Mouse (Mus musculus): ENCODE results near the gene Col26a1.
A peak's percentile ranks its signal among the peaks of the same experiment; 100 is the strongest.

Gene Col26a1

DNA sequence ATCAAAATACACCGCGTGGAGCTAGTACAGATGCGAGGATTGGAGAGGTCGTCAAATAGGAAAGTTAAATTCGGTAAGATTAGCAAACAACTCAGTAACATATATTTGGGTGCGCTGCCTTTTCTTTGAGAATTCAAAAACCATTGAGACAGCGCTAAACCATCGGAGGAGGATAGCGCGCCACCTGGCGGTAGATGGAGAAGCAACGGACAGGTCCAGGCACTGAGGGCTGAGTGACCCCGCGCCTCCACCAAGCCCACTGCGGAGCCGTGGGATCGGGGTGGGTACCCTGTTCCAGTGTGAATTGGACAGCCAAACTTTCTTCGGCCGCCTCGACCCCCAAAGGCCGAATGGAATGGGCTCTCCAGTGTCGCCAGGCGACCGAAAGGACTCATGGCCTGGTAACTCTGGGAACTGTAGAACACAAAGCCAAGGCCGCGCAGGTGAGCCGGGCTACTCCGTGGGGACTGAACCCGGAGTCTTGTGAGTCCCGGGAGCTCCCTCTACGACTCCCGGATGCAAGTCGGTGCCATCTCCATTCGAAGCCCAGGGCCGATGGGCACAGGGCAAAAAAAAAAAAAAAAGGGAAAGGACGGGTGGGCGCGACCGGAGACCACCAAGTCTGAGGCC lies 1.5 kb downstream of the Col26a1 start:
- peak; percentile 89 to 91 for DNase-seq (ENCODE audit: low spot score in 2 of 2)

GRCm38 (mm10) chr5:136880101-136880500 lies 2.9 kb downstream of the Col26a1 start:
- DNase-seq (ENCODE audit: low spot score in 2 of 2), result no peak

- DNase-seq (ENCODE audit: low spot score in 2 of 2), result no peak
These were observed 8.7 kb downstream of the Col26a1 start for GRCm38 (mm10) chr5:136874271-136874670.

DNA sequence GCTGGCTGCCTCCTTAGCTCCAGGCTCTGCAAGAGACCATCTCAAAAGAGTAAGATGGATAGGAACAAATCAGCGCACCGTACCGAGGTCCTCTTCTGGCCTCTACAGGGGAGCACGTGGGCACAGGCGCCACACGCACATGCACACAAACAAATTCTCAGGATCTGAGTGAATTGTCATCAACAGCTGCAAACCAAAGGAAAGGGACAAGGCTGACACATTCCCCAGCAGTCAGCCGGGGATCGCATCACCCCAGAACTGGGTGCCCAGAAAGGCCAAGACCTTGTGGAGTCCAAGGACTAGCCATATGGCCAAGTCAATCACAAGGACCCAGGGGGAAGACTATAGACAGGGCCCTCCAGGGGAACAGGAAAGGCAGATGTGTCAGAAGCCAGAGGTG lies 10.6 kb downstream of the Col26a1 start:
- DNase-seq (ENCODE audit: low spot score in 2 of 2), result no peak

DNA sequence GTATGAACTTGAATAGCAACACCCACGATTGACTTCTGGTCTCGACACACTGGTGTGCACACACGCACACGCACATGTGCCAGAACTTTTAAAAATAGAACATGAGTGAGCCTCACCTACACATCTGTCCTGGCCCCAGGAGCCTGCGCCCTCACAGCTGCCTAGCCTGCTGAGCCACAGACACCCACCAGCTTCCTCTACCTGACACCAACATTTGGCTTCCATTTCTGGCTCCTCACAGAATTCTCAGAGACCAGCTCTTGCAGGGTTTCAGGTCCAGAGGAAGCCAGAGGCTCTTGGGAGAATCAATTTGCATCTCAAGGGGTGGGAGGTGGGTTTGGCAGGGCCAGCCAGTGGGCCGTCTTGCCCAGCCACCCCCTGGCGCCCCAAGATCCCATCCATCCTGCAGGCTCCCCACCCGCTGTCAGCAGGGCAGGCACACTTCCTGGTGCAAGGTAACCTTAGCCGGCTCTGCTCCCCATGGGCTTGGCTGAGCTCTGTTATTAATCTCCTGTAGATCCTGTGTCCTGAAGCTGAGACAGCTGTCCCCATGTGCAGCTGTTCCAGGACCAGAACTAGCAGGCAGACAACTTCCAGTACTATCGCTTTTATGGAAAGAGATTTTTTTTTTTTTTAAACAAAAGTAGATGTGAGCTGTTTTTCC lies 13.4 kb downstream of the Col26a1 start:
- no peak for DNase-seq (ENCODE audit: low spot score in 2 of 2)

- DNase-seq (ENCODE audit: low spot score in 2 of 2), result no peak
These were observed 15.3 kb downstream of the Col26a1 start for GRCm38 (mm10) chr5:136867706-136868105.

DNA sequence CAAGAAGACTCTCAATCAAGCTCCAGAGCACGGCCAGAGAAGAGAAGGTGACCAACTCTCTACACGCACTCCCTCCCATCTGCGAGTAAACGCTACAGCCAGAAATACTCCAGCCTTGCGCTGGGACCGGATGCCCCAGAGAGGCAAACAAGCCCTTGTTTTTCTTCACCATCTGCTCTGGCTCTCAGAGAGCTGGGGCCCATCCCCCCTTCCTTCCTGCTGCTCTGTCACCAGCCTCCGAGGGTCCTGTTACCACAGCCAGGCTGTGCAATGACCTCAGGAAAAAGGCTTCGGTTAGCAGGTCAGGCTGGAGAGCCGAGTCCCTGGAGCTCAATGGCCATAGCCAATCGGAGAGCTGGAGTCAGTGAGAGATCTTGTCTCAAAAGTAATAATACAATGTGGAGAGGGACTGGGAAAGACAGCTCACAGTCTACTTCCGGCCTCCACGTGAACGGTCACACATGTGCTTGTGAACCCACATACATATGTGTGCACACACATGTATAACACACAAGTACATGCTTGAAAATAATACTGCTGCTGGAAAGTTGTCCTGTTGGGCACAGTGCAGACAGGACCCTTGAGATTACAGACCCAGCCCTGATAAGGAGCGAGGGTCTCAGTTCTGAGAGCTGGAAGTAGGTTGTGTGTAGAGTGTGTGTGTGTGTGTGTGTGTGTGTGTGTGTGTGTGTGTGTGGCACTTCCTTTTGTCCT lies 18.9 kb downstream of the Col26a1 start:
- peak; percentile 19 to 21 for DNase-seq (ENCODE audit: low spot score in 2 of 2)

GRCm38 (mm10) chr5:136863276-136863675 lies 19.7 kb downstream of the Col26a1 start:
- no peak for DNase-seq (ENCODE audit: low spot score in 2 of 2)

GRCm38 (mm10) chr5:136862806-136863205 lies 20.2 kb downstream of the Col26a1 start:
- DNase-seq (ENCODE audit: low spot score in 2 of 2), result no peak

DNA sequence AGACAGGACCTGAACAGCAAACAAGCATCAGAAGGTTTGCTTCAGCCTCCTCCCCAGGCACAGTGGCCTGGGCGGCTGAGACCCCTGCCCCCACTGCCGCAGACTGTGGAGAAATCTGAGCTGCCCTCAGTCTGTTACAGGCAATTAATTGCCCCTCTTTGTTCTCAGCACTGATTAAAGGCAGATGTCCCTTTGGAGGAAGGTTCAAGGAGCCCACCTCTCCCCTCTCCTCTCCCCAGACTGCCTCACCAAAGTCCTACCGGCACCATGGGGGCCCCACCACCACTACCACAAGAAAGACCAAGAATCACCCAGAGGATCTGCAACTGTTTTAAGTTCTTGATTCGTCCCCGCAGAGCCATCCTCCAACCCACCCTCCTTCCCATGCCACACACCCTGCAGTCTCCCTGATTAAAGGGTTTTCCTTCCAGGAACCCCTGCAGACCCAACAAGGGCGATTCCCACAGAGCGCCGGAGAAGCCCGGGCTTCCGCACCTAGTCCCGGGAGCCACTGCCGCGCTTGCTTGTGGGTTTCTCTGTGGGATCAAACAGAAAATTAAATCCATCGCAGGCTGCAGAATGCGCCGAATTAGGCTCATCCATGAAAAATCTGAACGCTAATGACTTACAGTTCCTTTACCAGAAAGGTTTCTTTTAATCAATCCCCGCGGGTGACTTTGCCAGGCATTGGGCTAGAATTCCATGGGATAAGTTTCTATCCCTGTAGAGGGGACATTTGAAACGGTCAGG lies 21.6 kb downstream of the Col26a1 start:
- no peak for DNase-seq (ENCODE audit: low spot score in 2 of 2)

DNA sequence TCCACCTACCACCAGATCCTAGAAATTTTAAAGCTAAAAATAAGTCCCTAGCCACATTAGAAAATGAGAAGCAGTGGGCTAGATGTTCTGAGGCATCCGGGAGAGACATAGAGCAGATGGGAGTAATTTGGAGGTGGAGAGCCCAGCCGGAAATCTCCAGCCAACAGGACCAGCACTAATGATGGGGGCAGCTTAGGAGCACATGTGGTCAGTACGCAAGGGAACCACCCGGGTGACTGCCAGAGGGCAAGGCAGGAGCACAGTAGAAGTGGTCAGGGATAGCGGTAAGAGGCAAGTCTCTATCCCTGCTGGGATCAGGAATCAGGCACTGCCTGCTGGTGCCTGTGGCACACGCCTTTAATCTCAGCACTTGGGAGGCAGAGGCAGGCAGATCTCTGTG lies 32.3 kb downstream of the Col26a1 start:
- no peak for DNase-seq (ENCODE audit: low spot score in 2 of 2)

GRCm38 (mm10) chr5:136846385-136847264 lies 36.4 kb downstream of the Col26a1 start:
- no peak for DNase-seq (ENCODE audit: low spot score in 2 of 2)

- no peak for DNase-seq (ENCODE audit: low spot score in 2 of 2)
These were observed 39.1 kb downstream of the Col26a1 start for GRCm38 (mm10) chr5:136843930-136844329.

- DNase-seq (ENCODE audit: low spot score in 2 of 2), result peak; percentile 37 to 38
These were observed 43.0 kb downstream of the Col26a1 start for GRCm38 (mm10) chr5:136840036-136840435.

- no peak for DNase-seq (ENCODE audit: low spot score in 2 of 2)
These were observed 50.0 kb downstream of the Col26a1 start for GRCm38 (mm10) chr5:136833053-136833452.

DNA sequence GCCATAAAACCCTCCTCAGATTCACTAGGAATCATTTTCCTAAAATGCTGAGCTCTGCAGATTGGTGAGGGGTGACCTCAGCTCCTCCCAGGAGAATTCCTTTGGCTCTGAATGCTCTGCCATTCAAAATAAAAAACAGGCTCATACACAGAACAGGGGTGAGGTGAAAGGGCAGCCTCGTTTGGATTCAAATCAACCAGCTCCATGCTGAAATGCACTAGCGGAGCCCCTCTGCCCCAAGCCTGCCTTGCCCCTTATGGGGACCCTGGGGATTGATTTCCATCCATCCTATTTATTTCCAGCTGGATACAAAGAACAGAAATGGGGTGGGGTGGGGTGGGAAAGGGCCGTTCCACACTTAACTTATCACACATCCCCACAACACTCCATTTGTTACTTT lies 52.9 kb downstream of the Col26a1 start:
- DNase-seq (ENCODE audit: low spot score in 2 of 2), result no peak

- DNase-seq (ENCODE audit: low spot score in 2 of 2), result no peak
These were observed 61.0 kb downstream of the Col26a1 start for GRCm38 (mm10) chr5:136821971-136822370.

GRCm38 (mm10) chr5:136820911-136821310 lies 62.1 kb downstream of the Col26a1 start:
- no peak for DNase-seq (ENCODE audit: low spot score in 2 of 2)

DNA sequence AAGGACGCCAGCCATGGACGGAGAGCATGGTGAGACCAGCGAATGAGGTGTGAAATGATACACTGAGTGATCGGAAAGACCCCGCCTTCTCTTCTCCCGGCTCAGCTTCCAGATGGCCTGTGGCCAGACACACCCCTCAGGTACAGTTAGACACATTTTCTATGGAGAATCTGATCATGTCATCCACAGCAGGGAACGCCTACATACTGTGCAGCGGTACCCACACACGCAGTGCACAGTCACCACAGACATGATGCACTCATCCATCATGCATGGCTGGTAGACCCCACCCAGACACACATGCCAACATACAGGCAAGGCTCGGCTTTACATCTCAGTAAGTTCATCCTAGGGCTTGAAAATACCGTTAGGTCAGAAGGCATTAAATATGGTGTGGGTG lies 63.3 kb downstream of the Col26a1 start:
- DNase-seq (ENCODE audit: low spot score in 2 of 2), result no peak

GRCm38 (mm10) chr5:136810539-136811374 lies 72.3 kb downstream of the Col26a1 start:
- no peak for DNase-seq (ENCODE audit: low spot score in 2 of 2)
